Mouse (Mus musculus) embryonic facial prominence, embryonic 13.5 days (tissue): Measurements from ENCODE around the gene Rc3h1. TPM values are rescaled to one million over a fixed set of nuclear protein-coding genes. Genes with fewer than 3 reads are reported as not detected.

ENCODE experiments used
- ATAC-seq: fragments of 200-750 bp; cut with Nextera tagmentation; 2 replicates; pipeline ENCODE4 v1.8.0; 2017; ENCODE audit warnings: low read depth; ENCODE audit not compliant: insufficient number of reproducible peaks, insufficient read depth, low FRiP score, low TSS enrichment
- H3K27ac ChIP-seq: fragments of 300-500 bp; sonication (generic); 2 replicates; pipeline ENCODE4 v1.5.1; 2015; ENCODE audit warnings: moderate library complexity, mild to moderate bottlenecking, inconsistent platforms
- H3K27me3 ChIP-seq: fragments of 300-500 bp; sonication (generic); 2 replicates; pipeline ENCODE4 v1.6.1; 2015; ENCODE audit warnings: mild to moderate bottlenecking, inconsistent platforms
- H3K36me3 ChIP-seq: fragments of 300-500 bp; sonication (generic); 2 replicates; pipeline ENCODE4 v1.6.1; 2015; ENCODE audit warnings: mild to moderate bottlenecking, inconsistent platforms
- H3K4me1 ChIP-seq: fragments of 300-500 bp; sonication (generic); 2 replicates; pipeline ENCODE4 v1.6.1; 2015; ENCODE audit warnings: inconsistent platforms
- H3K4me2 ChIP-seq: fragments of 300-500 bp; sonication (generic); 2 replicates; pipeline ENCODE4 v1.6.1; 2015; ENCODE audit warnings: moderate library complexity, mild to moderate bottlenecking, inconsistent platforms
- H3K4me3 ChIP-seq: fragments of 300-500 bp; sonication (generic); 2 replicates; pipeline ENCODE4 v1.5.1; 2015; ENCODE audit warnings: mild to moderate bottlenecking, inconsistent platforms
- H3K9ac ChIP-seq: fragments of 300-500 bp; sonication (generic); 2 replicates; pipeline ENCODE4 v1.6.1; 2015; ENCODE audit warnings: mild to moderate bottlenecking, inconsistent platforms
- H3K9me3 ChIP-seq: fragments of 300-500 bp; sonication (generic); 2 replicates; pipeline ENCODE4 v1.6.1; 2016; ENCODE audit warnings: inconsistent platforms
- WGBS: fragments of 180-500 bp; shearing (Covaris S2); methylation state at CpG from one replicate; pipeline ENCODE4 v1.1.7; 2015; ENCODE audit warnings: mixed read lengths; 5-methylcytosine and 5-hydroxymethylcytosine counted together
- polyA plus RNA-seq: library from polyadenylated mRNA; unstranded; fragments of >200 nt; fragmentation: Nextera tagmentation; extraction: Ambion mirVana; gene quantifications from 2 replicates; pipeline ENCODE4 v1.2.1, GENCODE M21; 2015

Gene Rc3h1
- polyA plus RNA-seq, 1 experiment from 2014 or later: 7.8 TPM

DNA sequence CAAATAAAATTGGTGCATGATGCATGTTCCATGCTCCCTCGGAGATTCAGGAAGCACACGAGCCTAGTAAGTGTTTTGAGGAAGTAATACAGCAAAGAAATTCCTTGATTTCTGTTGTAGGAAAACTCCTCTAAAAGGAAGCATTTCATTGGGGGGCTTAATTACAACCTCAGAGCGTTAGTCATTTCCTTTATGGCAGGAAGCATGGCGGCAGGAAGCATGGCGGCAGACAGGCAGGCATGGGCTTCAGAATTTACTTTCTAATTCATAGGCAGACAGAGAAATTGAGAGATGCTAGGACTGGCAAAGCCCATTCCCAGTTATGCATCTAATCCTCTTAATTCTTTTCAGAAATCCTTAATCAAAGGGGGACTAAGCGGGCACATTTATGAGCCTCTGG, 87.6 kb downstream of the Rc3h1 start:
- no peak for ATAC-seq
- no peaks in the 10 kb centered on the region for H3K36me3 ChIP-seq
- 86% methylated on average over 6 of the region's 6 CpGs for WGBS
- H3K4me1 ChIP-seq: no peaks in the 10 kb centered on the region
- H3K27me3 ChIP-seq: no peaks in the 10 kb centered on the region
- H3K9ac ChIP-seq: no peak overlapping the region
- no peak overlapping the region for H3K27ac ChIP-seq
- H3K4me3 ChIP-seq: no peak overlapping the region
- no peaks in the 10 kb centered on the region for H3K9me3 ChIP-seq
- no peak overlapping the region for H3K4me2 ChIP-seq

DNA sequence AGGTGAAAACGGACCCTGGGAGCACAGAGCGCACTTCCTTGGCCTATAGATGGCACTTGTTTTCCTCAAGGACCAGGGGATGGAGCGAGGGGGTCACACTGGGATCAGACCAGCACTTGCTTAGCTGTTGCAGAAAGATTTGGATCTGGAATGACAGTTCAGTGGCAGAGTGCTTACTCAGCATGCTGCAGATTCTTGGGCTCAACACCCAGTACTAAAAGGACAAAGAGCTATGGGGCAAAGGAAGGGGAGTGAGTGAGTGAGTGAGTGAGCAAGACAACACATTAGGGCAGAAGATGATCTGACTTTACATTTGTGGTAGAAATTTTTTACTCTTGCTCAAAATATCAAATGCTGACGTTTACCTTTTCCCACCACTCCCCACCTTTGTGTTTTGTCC, 98.7 kb downstream of the Rc3h1 start:
- no peak overlapping the region for H3K9ac ChIP-seq
- no peaks in the 10 kb centered on the region for H3K27me3 ChIP-seq
- WGBS: 70% methylated on average over 4 of the region's 4 CpGs
- peaks cover 16% of the 10 kb centered on the region for H3K4me1 ChIP-seq
- H3K9me3 ChIP-seq: no peaks in the 10 kb centered on the region
- H3K36me3 ChIP-seq: peaks cover 25% of the 10 kb centered on the region
- no peak overlapping the region for H3K4me2 ChIP-seq
- H3K4me3 ChIP-seq: no peak overlapping the region
- no peak for ATAC-seq
- no peak overlapping the region for H3K27ac ChIP-seq

- 59% methylated on average over 3 of the region's 3 CpGs for WGBS
- H3K9ac ChIP-seq: no peak overlapping the region
- no peak for ATAC-seq
- H3K4me1 ChIP-seq: peaks cover 16% of the 10 kb centered on the region
- no peak overlapping the region for H3K4me3 ChIP-seq
- no peaks in the 10 kb centered on the region for H3K27me3 ChIP-seq
- no peak overlapping the region for H3K27ac ChIP-seq
- H3K9me3 ChIP-seq: no peaks in the 10 kb centered on the region
- peaks cover 25% of the 10 kb centered on the region for H3K36me3 ChIP-seq
- no peak overlapping the region for H3K4me2 ChIP-seq
Measured at GRCm38 (mm10) chr1:161005526-161005925, 99.3 kb downstream of the Rc3h1 start.

DNA sequence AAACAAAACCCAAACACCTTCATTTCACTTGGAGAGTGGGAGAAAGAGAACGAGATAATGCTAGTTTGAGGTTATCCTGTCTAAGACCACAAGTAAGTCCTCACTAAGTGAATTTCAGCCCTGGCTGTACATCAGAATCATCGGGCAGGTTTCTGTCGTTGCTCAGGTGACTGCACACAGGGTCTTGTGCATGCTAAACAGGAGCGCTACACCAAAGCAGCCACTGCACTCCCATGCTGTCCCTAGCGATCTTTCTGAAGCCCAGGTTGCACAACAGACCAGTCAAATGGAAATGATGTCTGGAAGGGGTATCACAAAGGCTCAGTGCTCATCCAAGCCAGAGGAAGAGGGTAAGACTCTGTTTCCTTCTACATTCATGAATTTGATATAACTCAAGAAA, 100.3 kb downstream of the Rc3h1 start:
- Histone ChIP-seq H3K9me3 (no peaks in the 10 kb centered on the region), H3K27me3 (no peaks in the 10 kb centered on the region), H3K4me3 (no peak overlapping the region), H3K4me1 (peaks cover 16% of the 10 kb centered on the region), H3K4me2 (no peak overlapping the region), H3K9ac (no peak overlapping the region), H3K36me3 (peaks cover 27% of the 10 kb centered on the region), H3K27ac (no peak overlapping the region)
- WGBS: 85% methylated on average over 5 of the region's 5 CpGs
- no peak for ATAC-seq

DNA sequence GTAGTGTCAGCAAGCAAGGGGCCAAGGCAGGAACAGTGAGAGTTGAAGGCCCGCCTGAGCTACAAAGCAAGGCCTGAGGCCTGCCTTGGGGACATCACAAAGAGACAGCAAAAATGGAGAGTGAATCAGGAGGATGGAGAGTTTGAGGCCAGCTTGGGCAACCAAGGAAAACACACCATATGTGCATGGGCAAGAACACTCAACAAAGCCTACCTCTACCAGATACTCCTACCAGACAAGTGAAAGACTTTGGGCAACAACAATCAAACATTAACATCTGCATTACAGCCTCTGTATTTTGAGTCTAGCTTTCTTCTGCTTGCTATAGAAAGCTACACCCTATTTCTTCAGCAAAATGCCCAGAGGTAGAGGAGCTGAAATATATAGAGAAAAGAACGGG, 101.8 kb downstream of the Rc3h1 start:
- WGBS: 92% methylated on average over 2 of the region's 2 CpGs
- Histone ChIP-seq H3K27ac (no peak overlapping the region), H3K36me3 (peaks cover 37% of the 10 kb centered on the region), H3K27me3 (no peaks in the 10 kb centered on the region), H3K4me1 (peaks cover 16% of the 10 kb centered on the region), H3K4me3 (no peak overlapping the region), H3K9me3 (no peaks in the 10 kb centered on the region), H3K9ac (no peak overlapping the region), H3K4me2 (no peak overlapping the region)
- ATAC-seq: no peak

GRCm38 (mm10) chr1:161010436-161010835, 104.2 kb downstream of the Rc3h1 start:
- Histone ChIP-seq H3K4me3 (no peak overlapping the region), H3K4me1 (peaks cover 8% of the 10 kb centered on the region; the same call in 1 of the 2 replicates), H3K9me3 (no peaks in the 10 kb centered on the region), H3K4me2 (no peak overlapping the region), H3K27ac (no peak overlapping the region), H3K27me3 (no peaks in the 10 kb centered on the region), H3K9ac (no peak overlapping the region), H3K36me3 (peaks cover 32% of the 10 kb centered on the region)
- WGBS: 58% methylated on average over 4 of the region's 4 CpGs
- no peak for ATAC-seq

- no peak overlapping the region for H3K27ac ChIP-seq
- no peaks in the 10 kb centered on the region for H3K9me3 ChIP-seq
- no peaks in the 10 kb centered on the region for H3K27me3 ChIP-seq
- WGBS: 87% methylated on average over 2 of the region's 2 CpGs
- H3K4me2 ChIP-seq: no peak overlapping the region
- no peak for ATAC-seq
- no peak overlapping the region for H3K4me3 ChIP-seq
- H3K36me3 ChIP-seq: peaks cover 52% of the 10 kb centered on the region
- no peaks in the 10 kb centered on the region for H3K4me1 ChIP-seq
- H3K9ac ChIP-seq: no peak overlapping the region
Measured at GRCm38 (mm10) chr1:161016378-161016777, 110.2 kb downstream of the Rc3h1 start.

DNA sequence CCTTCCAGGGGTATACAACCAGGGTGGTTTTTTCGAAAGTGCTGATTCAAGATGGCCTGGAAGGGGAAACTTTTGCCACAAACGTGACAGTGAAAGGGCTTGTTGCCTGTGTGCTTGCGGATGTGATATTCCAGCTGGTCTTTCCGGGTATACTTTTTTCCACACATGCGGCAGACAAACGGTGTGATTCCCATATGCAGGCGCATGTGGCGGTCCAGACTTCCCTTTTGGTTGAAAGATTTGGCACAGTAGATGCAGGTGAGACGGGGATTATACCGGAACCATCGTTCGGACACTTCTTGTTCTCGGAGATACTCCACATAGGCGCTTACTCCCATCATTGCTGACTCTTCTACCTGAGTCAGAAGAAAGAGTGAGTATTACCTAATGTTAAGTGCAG, 113.8 kb downstream of the Rc3h1 start:
- Histone ChIP-seq H3K27me3 (no peaks in the 10 kb centered on the region), H3K4me1 (no peaks in the 10 kb centered on the region), H3K9ac (no peak overlapping the region), H3K4me3 (no peak overlapping the region), H3K4me2 (no peak overlapping the region), H3K27ac (no peak overlapping the region), H3K36me3 (peaks cover 40% of the 10 kb centered on the region), H3K9me3 (no peaks in the 10 kb centered on the region)
- no peak for ATAC-seq
- WGBS: 95% methylated on average over 14 of the region's 14 CpGs

Other genes starting within 250 kb of the Rc3h1 start
- 22.1 and 24.5 TPM in 2 replicates for gene Rabgap1l, start 113.2 kb upstream of the Rc3h1 start, polyA plus RNA-seq
- gene Serpinc1, start 72.2 kb downstream of the Rc3h1 start, polyA plus RNA-seq: 2.3 and 5.5 TPM in 2 replicates
- gene Zbtb37, start 128.4 kb downstream of the Rc3h1 start, polyA plus RNA-seq: 8.8 and 11.7 TPM in 2 replicates
- 26.2 TPM in 2 replicates for gene Dars2, start 164.2 kb downstream of the Rc3h1 start, polyA plus RNA-seq
- 36.1 and 36.2 TPM in 2 replicates for gene Cenpl, start 164.3 kb downstream of the Rc3h1 start, polyA plus RNA-seq
- 18.1 and 23.1 TPM in 2 replicates for gene Klhl20, start 225.1 kb downstream of the Rc3h1 start, polyA plus RNA-seq
- gene Ankrd45, start 236.3 kb downstream of the Rc3h1 start, polyA plus RNA-seq: 4.6 and 5.0 TPM in 2 replicates